Mouse (Mus musculus): ENCODE results near the gene Apba2.

DNA sequence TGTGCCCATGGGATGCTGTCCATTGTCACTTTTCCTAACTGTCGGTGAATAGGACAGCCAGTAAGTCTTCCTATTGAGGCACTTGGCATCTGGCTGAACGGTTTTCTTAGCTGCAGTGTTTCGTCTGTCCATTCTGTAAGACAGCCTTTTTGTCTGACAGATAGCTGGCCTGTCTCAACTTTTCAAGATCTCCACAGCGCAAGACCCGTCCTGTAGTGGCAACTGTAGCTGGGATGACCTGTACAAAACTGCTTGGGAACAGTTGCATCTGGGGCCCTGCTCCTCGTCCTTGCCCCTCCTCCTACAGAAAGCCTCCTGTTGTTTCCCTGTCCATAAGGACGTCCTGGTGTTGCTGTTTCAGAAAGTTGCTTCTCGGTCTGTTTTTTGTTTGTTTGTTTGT, 157.8 kb downstream of the Apba2 start:
- TF ChIP-seq GATA1 (IDR thresholded peaks at IDR 0.05; ENCODE audit: borderline replicate concordance, low read length) (no peak), FLI1 (IDR thresholded peaks at IDR 0.05; ENCODE audit: low read length) (no peak)
